Mouse (Mus musculus) heart, embryonic 13.5 days (tissue): ENCODE results near the gene Efcab2. TPM values are rescaled to one million over a fixed set of nuclear protein-coding genes. Genes with fewer than 3 reads are reported as not detected.

Experiments
- ATAC-seq: fragments of 200-750 bp; cut with Nextera tagmentation; 2 replicates; pipeline ENCODE4 v1.8.0; 2017; ENCODE audit warnings: moderate TSS enrichment; ENCODE audit not compliant: insufficient number of reproducible peaks, low FRiP score, low TSS enrichment; ENCODE audit errors: extremely low read depth
- H3K27ac ChIP-seq: fragments of 300-500 bp; sonication (generic); replicated peaks from 2 replicates; pipeline ENCODE4 v1.5.1; 2015; ENCODE audit warnings: moderate library complexity, mild to moderate bottlenecking, inconsistent platforms
- H3K27me3 ChIP-seq: fragments of 300-500 bp; sonication (generic); replicated peaks from 2 replicates; pipeline ENCODE4 v1.6.1; 2015; ENCODE audit warnings: mild to moderate bottlenecking, inconsistent platforms
- H3K36me3 ChIP-seq: fragments of 300-500 bp; sonication (generic); 2 replicates; pipeline ENCODE4 v1.6.1; 2015; ENCODE audit warnings: mild to moderate bottlenecking, inconsistent platforms
- H3K4me1 ChIP-seq: fragments of 300-500 bp; sonication (generic); 2 replicates; pipeline ENCODE4 v1.6.1; 2015; ENCODE audit warnings: inconsistent platforms
- H3K4me2 ChIP-seq: fragments of 300-500 bp; sonication (generic); 2 replicates; pipeline ENCODE4 v1.6.1; 2015; ENCODE audit warnings: inconsistent platforms, mild to moderate bottlenecking, moderate library complexity
- H3K4me3 ChIP-seq: fragments of 300-500 bp; sonication (generic); 2 replicates; pipeline ENCODE4 v1.5.1; 2015; ENCODE audit warnings: moderate library complexity, mild to moderate bottlenecking, inconsistent platforms
- H3K9ac ChIP-seq: fragments of 300-500 bp; sonication (generic); 2 replicates; pipeline ENCODE4 v1.6.1; 2015; ENCODE audit warnings: inconsistent platforms, mild to moderate bottlenecking, moderate library complexity
- H3K9me3 ChIP-seq: fragments of 300-500 bp; sonication (generic); 2 replicates; pipeline ENCODE4 v1.6.1; 2016; ENCODE audit warnings: inconsistent platforms
- WGBS: fragments of 180-500 bp; shearing (Covaris S2); methylation state at CpG from one replicate; pipeline ENCODE4 v1.1.7; 2015; ENCODE audit warnings: mixed read lengths; 5-methylcytosine and 5-hydroxymethylcytosine counted together
- polyA plus RNA-seq: library from polyadenylated mRNA; unstranded; fragments of >200 nt; fragmentation: Nextera tagmentation; extraction: Ambion mirVana; gene quantifications from 2 replicates; pipeline ENCODE4 v1.2.1, GENCODE M21; 2015

The Efcab2 gene
- polyA plus RNA-seq = 12.1 and 12.3 TPM in 2 replicates

GRCm38 (mm10) chr1:178405951-178406711 is at the start of gene Efcab2:
TSS of gene Efcab2 (plus strand) at chr1:178406085.
- ATAC-seq = peak; percentile 90
- under 1% methylated on average over 70 of the region's 70 CpGs for WGBS
- no peaks in the 10 kb centered on the region for H3K9me3 ChIP-seq
- H3K9ac ChIP-seq = peak within 1 kb of the TSS; percentile 99
- H3K4me2 ChIP-seq = peak within 1 kb of the TSS; percentile 79
- H3K27ac ChIP-seq = peak within 1 kb of the TSS; percentile 100
- H3K36me3 ChIP-seq = no peaks in the 10 kb centered on the region
- peak within 1 kb of the TSS; percentile 84 for H3K4me3 ChIP-seq
- peaks cover 8% of the 10 kb centered on the region for H3K4me1 ChIP-seq
- no peaks in the 10 kb centered on the region for H3K27me3 ChIP-seq

- 63% methylated on average over 12 of the region's 12 CpGs for WGBS
- Histone ChIP-seq H3K27ac (no peak overlapping the region), H3K4me3 (no peak overlapping the region), H3K4me1 (no peaks in the 10 kb centered on the region), H3K27me3 (no peaks in the 10 kb centered on the region), H3K36me3 (no peaks in the 10 kb centered on the region), H3K9me3 (no peaks in the 10 kb centered on the region), H3K9ac (no peak overlapping the region), H3K4me2 (no peak overlapping the region)
- ATAC-seq = no peak
These were observed 47.8 kb upstream of the Efcab2 start for GRCm38 (mm10) chr1:178357776-178358710.

GRCm38 (mm10) chr1:178360264-178360663 is 45.6 kb upstream of the Efcab2 start:
- Histone ChIP-seq H3K36me3 (no peaks in the 10 kb centered on the region), H3K9ac (no peak overlapping the region), H3K4me3 (no peak overlapping the region), H3K27ac (no peak overlapping the region), H3K27me3 (no peaks in the 10 kb centered on the region), H3K4me1 (no peaks in the 10 kb centered on the region), H3K4me2 (no peak overlapping the region), H3K9me3 (no peaks in the 10 kb centered on the region)
- ATAC-seq = no peak
- 77% methylated on average over 11 of the region's 11 CpGs for WGBS

- H3K27ac ChIP-seq = no peak overlapping the region
- H3K9me3 ChIP-seq = no peaks in the 10 kb centered on the region
- no peaks in the 10 kb centered on the region for H3K4me1 ChIP-seq
- no peaks in the 10 kb centered on the region for H3K36me3 ChIP-seq
- ATAC-seq = no peak
- no peak overlapping the region for H3K9ac ChIP-seq
- WGBS = 74% methylated on average over 2 of the region's 2 CpGs
- H3K4me3 ChIP-seq = no peak overlapping the region
- H3K4me2 ChIP-seq = no peak overlapping the region
- H3K27me3 ChIP-seq = no peaks in the 10 kb centered on the region
These were observed 45.2 kb upstream of the Efcab2 start for GRCm38 (mm10) chr1:178360702-178361101.

GRCm38 (mm10) chr1:178365171-178365570 is 40.7 kb upstream of the Efcab2 start:
- Histone ChIP-seq H3K9ac (0 out of 2 replicates have a peak overlapping the region, but pooled peaks have one; percentile 28), H3K4me3 (no peak overlapping the region), H3K4me1 (peaks cover 20% of the 10 kb centered on the region), H3K9me3 (no peaks in the 10 kb centered on the region), H3K36me3 (no peaks in the 10 kb centered on the region), H3K27me3 (no peaks in the 10 kb centered on the region), H3K4me2 (no peak overlapping the region), H3K27ac (no peak overlapping the region)
- ATAC-seq = no peak
- 82% methylated on average over 6 of the region's 6 CpGs for WGBS

GRCm38 (mm10) chr1:178368121-178368520 is 37.8 kb upstream of the Efcab2 start:
- Histone ChIP-seq H3K4me1 (peaks cover 20% of the 10 kb centered on the region), H3K9ac (peak overlapping the region; percentile 84), H3K9me3 (no peaks in the 10 kb centered on the region), H3K27ac (peak overlapping the region; percentile 92), H3K27me3 (no peaks in the 10 kb centered on the region), H3K4me3 (no peak overlapping the region), H3K36me3 (no peaks in the 10 kb centered on the region), H3K4me2 (peak overlapping the region; percentile 83)
- WGBS = 55% methylated on average over 6 of the region's 6 CpGs
- ATAC-seq = no peak

- Histone ChIP-seq H3K9ac (peak overlapping the region; percentile 84), H3K27ac (peak overlapping the region; percentile 92), H3K9me3 (no peaks in the 10 kb centered on the region), H3K4me1 (peaks cover 20% of the 10 kb centered on the region), H3K4me3 (peak overlapping the region; percentile 63), H3K27me3 (no peaks in the 10 kb centered on the region), H3K4me2 (peak overlapping the region; percentile 83), H3K36me3 (no peaks in the 10 kb centered on the region)
- 2% methylated on average over 36 of the region's 36 CpGs for WGBS
- ATAC-seq = peak; percentile 91
These were observed 37.2 kb upstream of the Efcab2 start for GRCm38 (mm10) chr1:178368548-178369271.

- H3K4me3 ChIP-seq = peak overlapping the region; percentile 63
- no peaks in the 10 kb centered on the region for H3K36me3 ChIP-seq
- peak overlapping the region; percentile 84 for H3K9ac ChIP-seq
- H3K27me3 ChIP-seq = no peaks in the 10 kb centered on the region
- 0 out of 2 replicates have a peak, but pooled peaks have one; percentile 14 for ATAC-seq
- 2% methylated on average over 11 of the region's 11 CpGs for WGBS
- H3K9me3 ChIP-seq = no peaks in the 10 kb centered on the region
- peak overlapping the region; percentile 83 for H3K4me2 ChIP-seq
- H3K27ac ChIP-seq = peak overlapping the region; percentile 92
- H3K4me1 ChIP-seq = peaks cover 20% of the 10 kb centered on the region
These were observed 36.6 kb upstream of the Efcab2 start for GRCm38 (mm10) chr1:178369272-178369651.

GRCm38 (mm10) chr1:178372681-178373080 is 33.2 kb upstream of the Efcab2 start:
- 77% methylated on average over 4 of the region's 4 CpGs for WGBS

GRCm38 (mm10) chr1:178375381-178375780 is 30.5 kb upstream of the Efcab2 start:
- H3K36me3 ChIP-seq = no peaks in the 10 kb centered on the region
- H3K4me3 ChIP-seq = no peak overlapping the region
- H3K9ac ChIP-seq = no peak overlapping the region
- peaks cover 4% of the 10 kb centered on the region; the same call in 1 of the 2 replicates for H3K4me1 ChIP-seq
- H3K4me2 ChIP-seq = no peak overlapping the region
- no peak for ATAC-seq
- H3K9me3 ChIP-seq = no peaks in the 10 kb centered on the region
- no peak overlapping the region for H3K27ac ChIP-seq
- H3K27me3 ChIP-seq = no peaks in the 10 kb centered on the region

More at GRCm38 (mm10) chr1:178372681-178373080, 33.2 kb upstream of the Efcab2 start:
- Histone ChIP-seq H3K4me2 (no peak overlapping the region), H3K4me3 (no peak overlapping the region), H3K36me3 (no peaks in the 10 kb centered on the region), H3K27ac (no peak overlapping the region), H3K9me3 (no peaks in the 10 kb centered on the region), H3K27me3 (no peaks in the 10 kb centered on the region), H3K9ac (no peak overlapping the region), H3K4me1 (peaks cover 22% of the 10 kb centered on the region)
- no peak for ATAC-seq

- Histone ChIP-seq H3K9ac (no peak overlapping the region), H3K27ac (no peak overlapping the region), H3K4me2 (no peak overlapping the region), H3K36me3 (no peaks in the 10 kb centered on the region), H3K9me3 (no peaks in the 10 kb centered on the region), H3K4me3 (no peak overlapping the region), H3K27me3 (no peaks in the 10 kb centered on the region), H3K4me1 (peaks cover 4% of the 10 kb centered on the region; the same call in 1 of the 2 replicates)
- ATAC-seq = no peak
- 76% methylated on average over 2 of the region's 2 CpGs for WGBS
These were observed 29.8 kb upstream of the Efcab2 start for GRCm38 (mm10) chr1:178376061-178376460.
